Mouse (Mus musculus) CH12.LX (cell line): ENCODE measurements around the gene Cplx2. TPM values are rescaled to one million over a fixed set of nuclear protein-coding genes. Genes with fewer than 3 reads are reported as not detected.

Source experiments
- DNase-seq: peaks from one replicate; pipeline ENCODE4 v3.0.0-alpha.2; 2013; ENCODE audit errors: extremely low read depth
- H3K27ac ChIP-seq: 2 replicates; pipeline ENCODE4 v1.5.1; 2012; ENCODE audit warnings: low read depth, mild to moderate bottlenecking, control low read depth, moderate library complexity; ENCODE audit not compliant: insufficient read depth
- H3K27me3 ChIP-seq: replicated peaks from 2 replicates; pipeline ENCODE3; 2012; ENCODE audit warnings: inconsistent platforms
- H3K36me3 ChIP-seq, 2 experiments: replicated peaks in 1 of 2; 2 replicates each; pipeline versions ENCODE3 to v1.6.1; 2012; ENCODE audit warnings: inconsistent platforms in 1 of 2, low read length in 1 of 2, mild to moderate bottlenecking in 1 of 2, mixed read lengths in 1 of 2, moderate library complexity in 1 of 2; ENCODE audit not compliant: control insufficient read depth in 1 of 2, insufficient read depth in 1 of 2
- H3K4me1 ChIP-seq, 2 experiments: 2 replicates each; pipeline ENCODE4 v1.6.1; 2012; ENCODE audit warnings: inconsistent platforms in 1 of 2, moderate library complexity in 1 of 2; ENCODE audit not compliant: insufficient read depth in 2 of 2, control insufficient read depth in 1 of 2
- H3K4me2 ChIP-seq: 2 replicates; pipeline ENCODE4 v1.6.1; 2012; ENCODE audit warnings: low read depth, mild to moderate bottlenecking, control low read depth; ENCODE audit not compliant: poor library complexity, insufficient read depth, severe bottlenecking
- H3K4me3 ChIP-seq, 3 experiments: fragments of 150-350 bp in 1 of 3; sonication (generic) in 1 of 3; replicated peaks in 1 of 3; 2 replicates each; pipeline versions ENCODE3 to v1.5.1; 2011 to 2012; ENCODE audit warnings: low read depth in 2 of 3, low read length in 2 of 3, mild to moderate bottlenecking in 2 of 3, moderate library complexity in 2 of 3, control low read depth in 1 of 3, improper control_type of control experiment in 1 of 3, inconsistent platforms in 1 of 3, mixed read lengths in 1 of 3; ENCODE audit not compliant: poor library complexity in 1 of 3
- H3K79me2 ChIP-seq: replicated peaks from 2 replicates; pipeline ENCODE4 v1.6.1; 2012; ENCODE audit warnings: mild to moderate bottlenecking, moderate library complexity; ENCODE audit not compliant: control insufficient read depth, poor library complexity, insufficient read depth, severe bottlenecking; ENCODE audit errors: extremely low read depth
- H3K9ac ChIP-seq: 2 replicates; pipeline ENCODE4 v1.6.1; 2012; ENCODE audit warnings: low read depth, mild to moderate bottlenecking, control low read depth, moderate library complexity; ENCODE audit not compliant: insufficient read depth
- H3K9me3 ChIP-seq: replicated peaks from 2 replicates; pipeline ENCODE3; 2012; ENCODE audit warnings: low read length, inconsistent platforms, mixed read lengths
- CHD1 ChIP-seq: IDR thresholded peaks from 2 replicates; pipeline ENCODE4 v1.6.1; 2012; ENCODE audit warnings: low read depth, low read length, improper control_type of control experiment, inconsistent platforms
- CHD2 ChIP-seq: IDR thresholded peaks from 2 replicates; pipeline ENCODE4 v1.6.1; 2011; ENCODE audit warnings: low read length, improper control_type of control experiment
- CTCF ChIP-seq, 2 experiments: IDR thresholded peaks in 1 of 2; conservative IDR thresholded peaks in 1 of 2; 2 replicates each; pipeline ENCODE4 v1.5.1; 2011 to 2012; ENCODE audit warnings: low read depth in 2 of 2, low read length in 2 of 2, improper control_type of control experiment in 1 of 2, inconsistent platforms in 1 of 2, mild to moderate bottlenecking in 1 of 2, moderate library complexity in 1 of 2
- E2F4 ChIP-seq: IDR thresholded peaks from 2 replicates; pipeline ENCODE4 v1.6.1; 2011; ENCODE audit warnings: low read depth, low read length, improper control_type of control experiment; ENCODE audit not compliant: insufficient replicate concordance
- ELF1 ChIP-seq: IDR thresholded peaks from 2 replicates; pipeline ENCODE4 v1.6.1; 2014; ENCODE audit warnings: low read depth, mild to moderate bottlenecking, inconsistent platforms, low read length, improper control_type of control experiment
- ETS1 ChIP-seq: conservative IDR thresholded peaks from 2 replicates; pipeline ENCODE4 v1.6.1; 2012; ENCODE audit warnings: low read depth, mild to moderate bottlenecking, inconsistent platforms, low read length, improper control_type of control experiment, moderate library complexity
- GABPA ChIP-seq: IDR thresholded peaks from 2 replicates; pipeline ENCODE4 v1.6.1; 2012; ENCODE audit warnings: low read depth, low read length, improper control_type of control experiment, inconsistent platforms; ENCODE audit not compliant: insufficient replicate concordance
- HCFC1 ChIP-seq: IDR thresholded peaks from 2 replicates; pipeline ENCODE4 v1.6.1; 2012; ENCODE audit warnings: low read depth, mild to moderate bottlenecking, inconsistent platforms, low read length, improper control_type of control experiment
- IRF4 ChIP-seq: IDR thresholded peaks from 2 replicates; pipeline ENCODE4 v1.6.1; 2014; ENCODE audit warnings: low read depth, mild to moderate bottlenecking, inconsistent platforms, low read length, improper control_type of control experiment
- JUND ChIP-seq: conservative IDR thresholded peaks from 2 replicates; pipeline ENCODE4 v1.6.1; 2011; ENCODE audit warnings: low read depth, low read length, improper control_type of control experiment
- MAX ChIP-seq: IDR thresholded peaks from 2 replicates; pipeline ENCODE4 v1.6.1; 2011; ENCODE audit warnings: low read length, improper control_type of control experiment
- MAZ ChIP-seq: IDR thresholded peaks from 2 replicates; pipeline ENCODE4 v1.6.1; 2012; ENCODE audit warnings: low read depth, mild to moderate bottlenecking, inconsistent platforms, low read length, improper control_type of control experiment, moderate library complexity
- MEF2A ChIP-seq: IDR thresholded peaks from 2 replicates; pipeline ENCODE4 v1.6.1; 2014; ENCODE audit warnings: low read depth, mild to moderate bottlenecking, inconsistent platforms, low read length, improper control_type of control experiment, borderline replicate concordance
- MXI1 ChIP-seq: IDR thresholded peaks from 2 replicates; pipeline ENCODE4 v1.6.1; 2011; ENCODE audit warnings: mild to moderate bottlenecking, low read depth, low read length, improper control_type of control experiment
- NELFE ChIP-seq: IDR thresholded peaks from 2 replicates; pipeline ENCODE4 v1.6.1; 2011; ENCODE audit warnings: low read depth, low read length, improper control_type of control experiment
- NRF1 ChIP-seq: IDR thresholded peaks from 2 replicates; pipeline ENCODE4 v1.6.1; 2014; ENCODE audit warnings: low read depth, mild to moderate bottlenecking, inconsistent platforms, low read length, improper control_type of control experiment, moderate library complexity
- PAX5 ChIP-seq: IDR thresholded peaks from 2 replicates; pipeline ENCODE4 v1.6.1; 2012; ENCODE audit warnings: low read length, inconsistent platforms, mixed read lengths
- RAD21 ChIP-seq: IDR thresholded peaks from 2 replicates; pipeline ENCODE4 v1.6.1; 2011; ENCODE audit warnings: low read depth, mild to moderate bottlenecking, low read length, improper control_type of control experiment, moderate library complexity
- RCOR1 ChIP-seq: conservative IDR thresholded peaks from 2 replicates; pipeline ENCODE4 v1.6.1; 2012; ENCODE audit warnings: low read depth, mild to moderate bottlenecking, inconsistent platforms, low read length, improper control_type of control experiment
- SIN3A ChIP-seq: IDR thresholded peaks from 2 replicates; pipeline ENCODE4 v1.6.1; 2012; ENCODE audit warnings: low read length, improper control_type of control experiment, inconsistent platforms
- SMC3 ChIP-seq: IDR thresholded peaks from 2 replicates; pipeline ENCODE4 v1.6.1; 2011; ENCODE audit warnings: low read depth, low read length, improper control_type of control experiment
- TBP ChIP-seq: conservative IDR thresholded peaks from 2 replicates; pipeline ENCODE4 v1.6.1; 2011; ENCODE audit warnings: low read depth, low read length, improper control_type of control experiment
- TCF12 ChIP-seq: IDR thresholded peaks from 2 replicates; pipeline ENCODE4 v1.6.1; 2014; ENCODE audit warnings: low read depth, mild to moderate bottlenecking, inconsistent platforms, low read length, improper control_type of control experiment
- UBTF ChIP-seq: IDR thresholded peaks from 2 replicates; pipeline ENCODE4 v1.6.1; 2012; ENCODE audit warnings: low read depth, mild to moderate bottlenecking, inconsistent platforms, low read length, improper control_type of control experiment, moderate library complexity
- USF1 ChIP-seq: IDR thresholded peaks from 2 replicates; pipeline ENCODE4 v1.6.1; 2014; ENCODE audit warnings: low read depth, mild to moderate bottlenecking, inconsistent platforms, low read length, improper control_type of control experiment
- USF2 ChIP-seq: conservative IDR thresholded peaks from 2 replicates; pipeline ENCODE4 v1.6.1; 2011; ENCODE audit warnings: low read depth, low read length, improper control_type of control experiment
- ZC3H11A ChIP-seq: IDR thresholded peaks from 2 replicates; pipeline ENCODE4 v1.6.1; 2012; ENCODE audit warnings: low read depth, mild to moderate bottlenecking, inconsistent platforms, low read length, improper control_type of control experiment
- ZKSCAN1 ChIP-seq: IDR thresholded peaks from 2 replicates; pipeline ENCODE4 v1.6.1; 2012; ENCODE audit warnings: low read depth, inconsistent platforms, low read length, improper control_type of control experiment, borderline replicate concordance
- ZMIZ1 ChIP-seq: IDR thresholded peaks from 2 replicates; pipeline ENCODE4 v1.6.1; 2012; ENCODE audit warnings: low read depth, mild to moderate bottlenecking, inconsistent platforms, low read length, improper control_type of control experiment
- ZNF384 ChIP-seq: IDR thresholded peaks from 2 replicates; pipeline ENCODE4 v1.6.1; 2012; ENCODE audit warnings: low read depth, low read length, improper control_type of control experiment, inconsistent platforms
- dilution Hi-C: fragments of 300-500 bp; cut with MboI; formaldehyde crosslinking; loops from 2 replicates; pipeline ENCODE4 v1.14.3; 2020; ENCODE audit warnings: low sequenced_read_pairs; ENCODE audit not compliant: extremely low pct_unique_long_range_greater_than_20kb, extremely low pct_ligation_motif_present
- in situ Hi-C: fragments of 300-500 bp; cut with MboI; formaldehyde crosslinking; loops from 3 replicates; pipeline ENCODE4 v1.14.3; 2019; ENCODE audit warnings: low sequenced_read_pairs, low pct_ligation_motif_present, low pct_unique_long_range_greater_than_20kb, mixed read lengths
- polyA plus RNA-seq: library from polyadenylated mRNA; unstranded; fragments of >175 nt; gene quantifications from 2 replicates; pipeline ENCODE4 v1.2.1, GENCODE M21; 2012; ENCODE audit warnings: low read depth; ENCODE audit not compliant: insufficient read length
- total RNA-seq, 2 experiments: library from RNA; depleted of rRNA; stranded (reverse); fragments of 300-350 nt in 1 of 2; fragments of >200 nt in 1 of 2; gene quantifications; 2 replicates each; pipeline ENCODE4 v1.2.3; 2012 to 2014

Cplx2 gene
- total RNA-seq (2012; rRNA removed), result 0.04 and 0.21 TPM in 2 replicates
- total RNA-seq (2014; rRNA removed), result 0.04 and 0.05 TPM in 2 replicates
- polyA plus RNA-seq, result 0.11 and 0.19 TPM in 2 replicates

DNA sequence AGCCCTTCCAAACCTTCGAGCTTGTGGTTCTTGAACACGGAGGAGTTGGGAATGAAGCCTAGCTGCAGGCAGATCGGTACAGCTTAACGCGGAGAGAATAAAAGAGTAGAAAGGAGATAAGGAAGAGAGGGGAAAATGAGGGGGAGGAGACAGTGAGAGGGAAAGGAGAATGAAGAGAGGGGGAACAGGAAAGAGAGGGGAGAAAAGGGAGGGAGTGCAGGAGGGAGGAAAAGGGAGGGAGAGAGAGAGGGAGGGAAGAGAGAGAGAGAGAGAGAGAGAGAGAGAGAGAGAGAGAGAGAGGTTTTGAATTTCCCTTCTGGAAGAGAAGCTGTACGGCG is at the start of gene Cplx2:
TSS of gene Cplx2 (plus strand) at position 301 of the 338 bp plus-strand sequence.
- H3K4me2 ChIP-seq, result peak within 1 kb of the TSS; percentile 48
- DNase-seq, result no peak
- in situ Hi-C loops, result no loop called here
- no peaks in the 10 kb centered on the region for H3K9me3 ChIP-seq
- no peak within 1 kb of the TSS for H3K4me3 ChIP-seq
- H3K79me2 ChIP-seq, result no peaks in the 10 kb centered on the region
- H3K4me1 ChIP-seq, result peaks cover 21 to 41% of the 10 kb centered on the region in 2 experiments
- dilution Hi-C loops, result no loop called here
- no peak within 1 kb of the TSS for H3K27ac ChIP-seq
- H3K27me3 ChIP-seq, result peaks cover 66% of the 10 kb centered on the region
- H3K9ac ChIP-seq, result no peak within 1 kb of the TSS
- H3K36me3 ChIP-seq, result no peaks in the 10 kb centered on the region
- TF ChIP-seq PAX5 (no peak), GABPA (no peak), SMC3 (no peak)

- Histone ChIP-seq H3K27ac (no peak overlapping the region), H3K79me2 (no peaks in the 10 kb centered on the region), H3K36me3 (no peaks in the 10 kb centered on the region), H3K27me3 (peaks cover 61% of the 10 kb centered on the region), H3K9me3 (no peaks in the 10 kb centered on the region), H3K4me1 (peaks cover 3 to 31% of the 10 kb centered on the region in 2 experiments; a peak in 3 of 4 replicates), H3K4me3 (peak overlapping the region in 1 of 3 experiments; percentile 6), H3K9ac (no peak overlapping the region), H3K4me2 (peak overlapping the region; percentile 41)
- in situ Hi-C loops (no loop called here), dilution Hi-C loops (no loop called here)
- DNase-seq, result peak; percentile 90
- TF ChIP-seq SMC3 (no peak), CTCF (conservative IDR thresholded peaks at IDR 0.05 in 1 of 2, IDR thresholded peaks at IDR 0.05 in 1 of 2; ENCODE audit: low read depth in 2 of 2, low read length in 2 of 2) (peak; percentile 68 to 79), UBTF (no peak), ELF1 (no peak), ZNF384 (no peak), USF2 (no peak), ZMIZ1 (no peak), IRF4 (peak; percentile 35; the same call in 1 of the 2 replicates), PAX5 (no peak), HCFC1 (no peak), E2F4 (no peak), RCOR1 (peak; percentile 45; the same call in 1 of the 2 replicates), SIN3A (no peak), RAD21 (no peak; the same call in none of the 2 replicates), NELFE (0 out of 2 replicates have a peak, but pooled peaks have one; percentile 23), MAX (no peak), TBP (no peak), MXI1 (no peak), NRF1 (no peak), ZC3H11A (no peak), USF1 (no peak), ETS1 (0 out of 2 replicates have a peak, but pooled peaks have one; percentile 36), CHD1 (no peak), GABPA (no peak), CHD2 (no peak), ZKSCAN1 (no peak), TCF12 (peak; percentile 92), MEF2A (no peak), JUND (peak; percentile 70), MAZ (no peak)
Measured at GRCm38 (mm10) chr13:54322396-54323306, 48.5 kb upstream of the Cplx2 start.
